Mouse (Mus musculus): Measurements from ENCODE around the gene Adamts8.

Gene Adamts8

GRCm38 (mm10) chr9:30985782-30986181 lies 43.4 kb downstream of the Adamts8 start:
- peak; percentile 46 for DNase-seq (ENCODE audit: low read depth)

GRCm38 (mm10) chr9:30993106-30993505 lies 50.7 kb downstream of the Adamts8 start:
- no peak for DNase-seq (ENCODE audit: low read depth)

GRCm38 (mm10) chr9:30996590-30997562 lies 54.5 kb downstream of the Adamts8 start:
- no peak for DNase-seq (ENCODE audit: low read depth)

GRCm38 (mm10) chr9:31000641-31001040 lies 58.3 kb downstream of the Adamts8 start:
- no peak for DNase-seq (ENCODE audit: low read depth)

- DNase-seq (ENCODE audit: low read depth) = no peak
These were observed 60.2 kb downstream of the Adamts8 start for GRCm38 (mm10) chr9:31002528-31002927.

GRCm38 (mm10) chr9:31009334-31009733 lies 67.0 kb downstream of the Adamts8 start:
- peak; percentile 8 for DNase-seq (ENCODE audit: low read depth)

- DNase-seq (ENCODE audit: low read depth) = no peak
These were observed 67.7 kb downstream of the Adamts8 start for GRCm38 (mm10) chr9:31010040-31010439.

- no peak for DNase-seq (ENCODE audit: low read depth)
These were observed 68.4 kb downstream of the Adamts8 start for GRCm38 (mm10) chr9:31010749-31011148.

- DNase-seq (ENCODE audit: low read depth) = peak; percentile 3
These were observed 69.2 kb downstream of the Adamts8 start for GRCm38 (mm10) chr9:31011533-31011932.

GRCm38 (mm10) chr9:31012674-31013073 lies 70.3 kb downstream of the Adamts8 start:
- DNase-seq (ENCODE audit: low read depth) = no peak

- DNase-seq (ENCODE audit: low read depth) = no peak
These were observed 71.1 kb downstream of the Adamts8 start for GRCm38 (mm10) chr9:31013415-31013814.

All from NIH3T3 (cell line).